Mouse (Mus musculus) layer of hippocampus, adult 9-11 months (tissue): ENCODE results near the gene Dab1.

Experiments used
- DNase-seq: peaks from one replicate; pipeline ENCODE4 v3.0.0; 2022

The Dab1 gene

GRCm38 (mm10) chr4:103841126-103841525, 222.0 kb downstream of the Dab1 start:
- DNase-seq, result no peak

- DNase-seq, result no peak
These were observed 225.5 kb downstream of the Dab1 start for GRCm38 (mm10) chr4:103844635-103845034.

- DNase-seq, result no peak
These were observed 238.0 kb downstream of the Dab1 start for GRCm38 (mm10) chr4:103857173-103857572.

- DNase-seq, result no peak
These were observed 256.4 kb downstream of the Dab1 start for GRCm38 (mm10) chr4:103875564-103875963.

- DNase-seq, result no peak
These were observed 259.7 kb downstream of the Dab1 start for GRCm38 (mm10) chr4:103878841-103879240.

GRCm38 (mm10) chr4:103881641-103882040, 262.5 kb downstream of the Dab1 start:
- DNase-seq, result peak; percentile 91

GRCm38 (mm10) chr4:103888086-103888485, 268.9 kb downstream of the Dab1 start:
- no peak for DNase-seq

- DNase-seq, result peak; percentile 47
These were observed 270.0 kb downstream of the Dab1 start for GRCm38 (mm10) chr4:103889110-103889509.

GRCm38 (mm10) chr4:103896806-103897205, 277.6 kb downstream of the Dab1 start:
- no peak for DNase-seq

GRCm38 (mm10) chr4:103897702-103898101, 278.5 kb downstream of the Dab1 start:
- no peak for DNase-seq

- no peak for DNase-seq
These were observed 292.3 kb downstream of the Dab1 start for GRCm38 (mm10) chr4:103911441-103911840.

GRCm38 (mm10) chr4:103912071-103912470, 292.9 kb downstream of the Dab1 start:
- no peak for DNase-seq

GRCm38 (mm10) chr4:103922431-103922931, 303.3 kb downstream of the Dab1 start:
- peak; percentile 23 for DNase-seq

GRCm38 (mm10) chr4:103926682-103927081, 307.5 kb downstream of the Dab1 start:
- no peak for DNase-seq

GRCm38 (mm10) chr4:103929631-103930030, 310.5 kb downstream of the Dab1 start:
- DNase-seq, result peak; percentile 59

- DNase-seq, result no peak
These were observed 315.2 kb downstream of the Dab1 start for GRCm38 (mm10) chr4:103934364-103934763.

GRCm38 (mm10) chr4:103948255-103948654, 329.1 kb downstream of the Dab1 start:
- DNase-seq, result no peak

- DNase-seq, result no peak
These were observed 334.6 kb downstream of the Dab1 start for GRCm38 (mm10) chr4:103953652-103954220.

GRCm38 (mm10) chr4:103961134-103962049, 342.2 kb downstream of the Dab1 start:
- DNase-seq, result no peak

- DNase-seq, result no peak
These were observed 350.7 kb downstream of the Dab1 start for GRCm38 (mm10) chr4:103969906-103970305.

- DNase-seq, result no peak
These were observed 355.4 kb downstream of the Dab1 start for GRCm38 (mm10) chr4:103974536-103974935.

GRCm38 (mm10) chr4:103974946-103975345, 355.8 kb downstream of the Dab1 start:
- peak; percentile 39 for DNase-seq

GRCm38 (mm10) chr4:103993884-103994283, 374.7 kb downstream of the Dab1 start:
- no peak for DNase-seq

- DNase-seq, result no peak
These were observed 375.2 kb downstream of the Dab1 start for GRCm38 (mm10) chr4:103994406-103994805.
